Mouse (Mus musculus): ENCODE measurements around the gene Tspear.

The Tspear gene

DNA sequence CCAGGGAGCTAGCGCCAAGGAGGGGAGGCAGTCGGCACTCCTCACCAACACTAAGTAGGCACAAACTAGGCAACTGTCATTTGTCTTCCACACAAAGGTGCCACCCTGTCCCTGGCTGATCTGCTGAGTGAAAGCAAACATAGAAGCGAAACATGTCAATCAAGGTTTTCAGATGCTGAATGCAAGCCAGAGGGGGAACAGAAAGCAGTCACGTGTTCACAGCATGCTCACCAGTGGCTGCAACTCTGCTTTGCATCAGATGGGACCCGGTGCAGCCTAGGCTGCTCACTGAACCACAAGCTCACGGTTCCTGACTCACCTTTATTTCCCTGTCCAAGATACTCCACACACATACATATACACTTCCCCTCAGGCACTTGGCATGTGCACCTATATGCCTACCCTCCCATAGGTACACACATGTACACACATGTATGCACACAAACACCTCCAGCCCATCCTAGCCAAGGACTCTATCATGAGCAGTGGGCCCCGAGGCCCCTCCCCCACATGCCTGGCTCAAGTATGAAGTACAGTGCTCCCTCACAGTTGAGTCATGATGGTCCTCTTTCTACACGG is 204.7 kb downstream of the Tspear start:
- ChIA-PET POLR2A (no interaction called here), CTCF (interaction anchor here in 1 of 4 experiments (1.2 kb wide), 1 partner anchor 12 kb away, joined by 3 read pairs; no protein-coding TSS in a partner anchor)

DNA sequence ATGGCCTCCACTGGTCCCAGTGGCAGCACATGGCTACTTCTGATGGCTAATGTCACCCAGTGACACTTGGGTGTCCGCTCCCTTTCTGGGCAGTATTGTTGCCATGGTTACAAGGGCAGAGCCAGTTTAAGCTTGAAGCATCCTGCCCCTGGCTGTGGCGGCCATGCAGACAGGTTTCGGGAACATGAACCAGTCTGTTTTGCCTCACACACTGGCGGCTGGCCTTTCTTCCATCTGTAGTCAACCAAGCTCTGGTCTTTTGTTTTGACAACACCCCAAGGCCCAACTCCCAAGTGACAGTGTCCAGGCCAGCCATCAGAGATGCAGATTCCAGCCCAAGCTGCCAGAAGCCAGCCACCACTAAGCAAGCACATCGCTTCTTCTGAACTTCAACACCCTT is 209.2 kb downstream of the Tspear start:
- ChIA-PET POLR2A (interaction anchor here in 1 of 4 experiments (1.4 kb wide), 1 partner anchor 23 kb away, joined by 3 read pairs; no protein-coding TSS in a partner anchor), CTCF (no interaction called here)

DNA sequence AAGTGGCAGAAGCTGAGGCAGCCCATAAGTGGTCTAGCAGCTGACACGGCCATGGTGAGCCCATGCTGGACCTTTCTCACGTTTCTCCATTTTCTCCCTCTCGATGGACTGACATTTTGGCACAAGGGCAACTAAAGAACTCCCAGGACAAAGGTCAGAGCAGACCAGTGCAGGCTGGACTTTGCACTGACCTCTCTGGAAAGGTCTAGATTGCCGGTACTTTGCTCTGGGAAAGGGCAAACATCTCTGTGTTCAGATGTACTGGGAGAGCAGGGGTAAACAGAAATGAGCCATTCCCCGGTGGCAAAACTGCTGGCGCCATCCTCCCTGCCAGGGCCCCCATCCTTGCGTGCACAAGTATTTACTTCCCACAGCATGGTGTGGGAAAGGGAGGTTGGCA is 213.8 kb downstream of the Tspear start:
- POLR2A ChIA-PET, result interaction anchor here in 1 of 4 experiments (1.6 kb wide), 1 partner anchor 36 kb away, joined by 4 read pairs; no protein-coding TSS in a partner anchor

DNA sequence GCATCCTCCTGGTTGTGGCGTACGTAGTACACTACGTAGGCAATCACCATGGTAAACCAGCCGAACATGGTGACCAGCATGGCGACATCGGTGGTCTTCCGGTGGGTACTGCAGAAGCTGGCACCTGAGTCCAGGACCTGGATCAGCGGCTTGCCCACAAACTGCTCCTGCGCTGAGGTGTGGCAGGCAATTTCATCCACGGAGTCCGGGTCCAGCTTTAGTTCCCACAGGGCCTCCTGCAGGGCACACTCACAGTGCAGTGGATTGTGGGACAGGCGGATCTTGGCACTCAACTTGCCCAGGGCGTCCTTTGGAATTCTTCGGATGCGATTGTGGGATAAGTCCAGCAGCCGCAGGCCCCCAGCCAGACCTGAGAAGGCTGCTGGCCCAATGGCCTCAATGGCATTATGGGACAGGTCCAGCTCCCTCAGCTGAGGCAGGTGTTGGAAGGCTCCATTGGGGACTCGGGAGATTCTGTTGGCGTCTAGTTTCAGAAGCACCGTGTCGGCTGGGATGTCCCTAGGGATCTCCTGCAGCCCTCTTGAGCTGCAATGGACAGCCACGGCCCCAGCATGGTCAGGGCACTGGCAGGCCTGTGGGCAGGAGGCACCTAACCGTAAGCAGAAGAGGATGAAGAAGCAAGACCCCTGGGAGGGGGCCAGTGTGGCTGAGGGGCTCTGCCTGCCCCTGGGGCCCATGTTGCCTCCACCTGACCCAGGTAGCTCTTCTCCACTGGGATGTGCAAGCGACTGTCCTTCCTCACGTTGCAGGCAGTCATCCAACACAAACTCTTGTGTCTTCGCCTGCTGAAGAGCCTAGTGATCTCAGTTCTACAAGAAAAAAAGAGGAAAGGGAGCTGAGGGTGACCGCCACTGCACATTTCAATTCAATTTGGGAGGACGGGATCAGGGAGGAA is 214.8 kb downstream of the Tspear start:
- POLR2A ChIA-PET, result interaction anchor here in 3 of 4 experiments (0.5 to 2.3 kb wide), 12 partner anchors 15 to 328 kb away, joined by 3 to 12 read pairs (median 4); partner anchors contain the start of genes Pfkl (in 2 of the 3), Icosl (in 1 of the 3) and Krtap10-10 (in 1 of the 3)
- CTCF ChIA-PET, result interaction anchor here (0.7 to 1.8 kb wide), 9 partner anchors 19 to 108 kb away, joined by 3 to 5 read pairs (median 3); partner anchors contain the start of gene Pfkl (in 1 of the 4)

More for the DNA sequence above, 213.8 kb downstream of the Tspear start:
- CTCF ChIA-PET, result interaction anchor here in 1 of 4 experiments (0.7 kb wide), 1 partner anchor 13 kb away, joined by 4 read pairs; no protein-coding TSS in a partner anchor

DNA sequence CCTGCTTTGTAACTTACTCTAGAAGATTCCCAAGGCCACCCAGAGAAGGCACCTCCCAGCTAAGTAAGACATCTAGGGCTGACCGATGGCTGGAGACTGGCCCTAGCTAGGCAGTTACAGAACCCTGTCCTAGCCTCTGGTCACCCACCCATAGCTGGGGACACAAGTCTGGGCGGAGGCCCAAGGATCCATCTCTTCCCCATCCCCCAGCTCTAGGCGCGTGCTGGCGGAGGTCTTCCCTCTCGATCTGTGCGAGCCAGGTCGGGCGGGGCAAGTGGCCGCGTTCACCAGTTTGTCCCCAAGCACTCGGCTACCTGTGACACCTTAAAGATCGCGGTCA is 215.5 kb downstream of the Tspear start:
- ChIA-PET CTCF (interaction anchor here (0.6 to 1.8 kb wide), 11 partner anchors 19 to 312 kb away, joined by 3 to 5 read pairs (median 3); partner anchors contain the start of gene Pfkl (in 1 of the 4)), POLR2A (interaction anchor here in 3 of 4 experiments (0.5 to 2.3 kb wide), 20 partner anchors 11 to 329 kb away, joined by 3 to 12 read pairs (median 4); partner anchors contain the start of genes Pfkl (in 2 of the 3), Gm3285 (in 1 of the 3) and Krtap10-10 (in 1 of the 3))

DNA sequence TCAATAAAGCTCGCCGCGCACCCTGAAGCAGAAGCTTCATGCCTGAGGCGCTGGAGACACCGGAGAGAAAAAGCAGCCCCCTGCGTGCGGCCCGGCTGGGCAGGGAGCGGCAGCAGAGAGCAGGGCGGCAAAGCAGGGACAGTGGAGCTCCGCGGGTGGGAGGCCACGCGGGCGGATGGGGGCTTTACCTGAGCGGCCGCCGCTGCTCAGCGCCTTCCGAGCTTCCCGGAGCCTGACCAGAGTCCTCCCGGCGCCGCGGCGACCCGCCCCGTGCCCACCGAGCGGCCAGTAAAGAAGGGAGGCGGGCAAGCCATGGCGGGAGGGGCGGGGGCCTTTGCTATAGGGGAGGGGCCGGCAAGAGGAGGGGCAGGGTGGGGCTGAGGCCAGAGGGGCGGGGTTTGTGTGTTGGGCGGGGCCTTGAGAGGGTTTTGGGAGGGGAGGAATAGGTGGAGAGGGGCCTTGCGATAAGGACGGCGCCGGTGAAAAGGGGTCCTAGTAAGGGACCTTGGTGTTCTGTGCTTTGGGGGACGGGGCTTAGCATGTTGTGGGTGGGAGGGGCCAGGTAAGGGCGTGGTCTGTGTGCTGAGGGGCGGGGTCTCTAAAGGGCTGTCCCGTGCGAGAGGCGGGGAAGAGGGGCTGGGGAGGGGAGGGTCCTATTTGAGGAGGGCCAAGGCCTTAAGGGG is 216.0 kb downstream of the Tspear start, which contains the start of gene Lrrc3:
Gene Lrrc3, minus strand, starts transcription at position 326 of the 683 bp plus-strand sequence.
- POLR2A ChIA-PET, result interaction anchor here in 3 of 4 experiments (0.5 to 2.3 kb wide), 25 partner anchors 10 to 460 kb away, joined by 3 to 12 read pairs (median 4); partner anchors contain the start of genes Pfkl (in 2 of the 3), Gm3285 (in 1 of the 3) and Krtap10-10 (in 1 of the 3)

DNA sequence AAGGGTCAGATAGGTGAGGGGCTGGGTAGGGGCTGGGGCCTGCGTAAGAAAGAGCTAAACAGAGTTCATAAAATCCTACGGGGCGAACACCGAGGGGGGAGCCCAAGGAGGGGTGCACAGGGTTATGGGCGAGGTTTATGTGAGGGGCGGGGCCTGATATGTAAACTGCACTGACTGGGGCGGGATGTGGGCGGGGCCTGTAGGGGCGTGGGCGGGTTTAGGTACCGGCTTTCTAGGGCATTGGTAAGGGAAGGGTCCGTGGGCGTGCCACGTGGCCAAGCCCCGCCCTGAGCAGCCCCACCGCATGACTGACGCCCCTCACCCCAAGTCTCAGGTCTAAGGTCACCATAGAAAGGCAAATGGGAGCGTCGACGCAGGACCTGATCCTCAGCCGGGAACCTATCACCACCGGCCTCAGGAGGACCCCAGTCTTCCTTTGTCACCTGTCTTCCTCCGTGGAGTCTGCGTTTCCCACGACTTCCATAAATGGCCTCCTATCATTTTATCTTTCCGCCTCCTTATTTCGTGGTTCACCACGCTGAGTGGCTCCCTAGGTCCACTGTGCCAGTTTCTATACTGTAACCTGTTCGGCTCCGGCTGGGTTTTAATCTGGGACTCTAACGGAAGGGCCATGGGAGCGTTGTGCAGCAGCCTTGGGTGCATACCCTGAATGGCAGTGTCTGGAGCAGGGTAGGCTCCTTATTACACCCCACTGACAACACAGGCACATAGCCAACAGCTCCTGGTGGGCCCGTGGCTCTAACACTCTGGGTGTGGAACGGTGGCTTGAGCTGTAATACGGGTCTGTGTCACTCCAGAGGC is 216.7 kb downstream of the Tspear start:
- POLR2A ChIA-PET, result interaction anchor here in 3 of 4 experiments (0.6 to 2.3 kb wide), 11 partner anchors 10 to 461 kb away, joined by 3 to 12 read pairs (median 4); partner anchors contain the start of genes Gm3285 (in 1 of the 3) and Pfkl (in 1 of the 3)
- CTCF ChIA-PET, result interaction anchor here in 1 of 4 experiments (0.5 kb wide), 1 partner anchor 20 kb away, joined by 5 read pairs; no protein-coding TSS in a partner anchor

More for the DNA sequence above, 216.0 kb downstream of the Tspear start, which contains the start of gene Lrrc3:
- CTCF ChIA-PET, result interaction anchor here (0.6 to 1.8 kb wide), 10 partner anchors 20 to 312 kb away, joined by 3 to 5 read pairs (median 4); partner anchors contain the start of gene Pfkl (in 1 of the 4)

DNA sequence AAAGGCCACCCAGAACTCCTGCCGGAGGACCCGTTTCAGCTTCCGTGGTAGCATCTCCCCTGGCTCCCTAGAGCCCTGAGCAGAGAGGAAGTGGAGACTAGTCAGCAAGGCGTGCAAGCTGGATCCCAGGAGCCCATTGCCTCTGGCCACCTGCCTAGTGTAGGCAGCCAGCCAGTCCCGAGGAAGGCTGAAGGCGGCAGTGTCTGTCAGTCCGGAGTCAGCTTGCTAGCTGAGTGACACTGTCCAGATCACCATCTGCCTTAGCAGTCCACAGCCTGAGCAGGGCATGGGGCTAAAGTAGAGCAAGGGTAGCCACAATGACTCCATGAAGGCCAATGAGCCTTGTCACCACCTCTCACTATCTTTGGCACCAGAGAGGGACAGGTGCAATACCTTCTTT is 226.2 kb downstream of the Tspear start:
- ChIA-PET POLR2A (interaction anchor here in 1 of 4 experiments (1.0 kb wide), 1 partner anchor 10 kb away, joined by 6 read pairs; the partner anchor contains the start of gene Lrrc3), CTCF (no interaction called here)

DNA sequence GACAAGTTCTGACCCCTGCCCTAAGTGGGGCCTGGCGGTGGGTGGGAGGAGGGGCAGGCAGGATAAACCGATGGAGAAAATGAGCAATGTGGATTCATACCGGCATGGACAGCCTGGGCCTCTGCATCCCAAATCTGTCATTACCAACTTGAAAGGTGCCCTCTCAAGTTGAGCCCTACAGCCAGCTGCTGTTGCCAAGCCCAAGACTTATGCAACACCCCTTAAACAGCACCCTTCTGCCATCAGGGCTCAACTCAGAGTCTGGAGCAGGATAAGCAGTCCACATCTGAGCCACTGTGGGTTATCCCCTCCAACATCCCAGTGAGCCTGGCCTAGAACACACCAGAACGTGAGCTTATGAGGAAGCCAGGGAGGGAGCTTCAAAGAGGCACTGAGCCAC is 226.9 kb downstream of the Tspear start:
- ChIA-PET POLR2A (interaction anchor here in 1 of 4 experiments (1.0 kb wide), 1 partner anchor 11 kb away, joined by 6 read pairs; the partner anchor contains the start of gene Lrrc3), CTCF (interaction anchor here in 2 of 4 experiments (0.5 to 0.6 kb wide), 2 partner anchors 14 to 229 kb away, joined by 3 to 4 read pairs; no protein-coding TSS in a partner anchor)

DNA sequence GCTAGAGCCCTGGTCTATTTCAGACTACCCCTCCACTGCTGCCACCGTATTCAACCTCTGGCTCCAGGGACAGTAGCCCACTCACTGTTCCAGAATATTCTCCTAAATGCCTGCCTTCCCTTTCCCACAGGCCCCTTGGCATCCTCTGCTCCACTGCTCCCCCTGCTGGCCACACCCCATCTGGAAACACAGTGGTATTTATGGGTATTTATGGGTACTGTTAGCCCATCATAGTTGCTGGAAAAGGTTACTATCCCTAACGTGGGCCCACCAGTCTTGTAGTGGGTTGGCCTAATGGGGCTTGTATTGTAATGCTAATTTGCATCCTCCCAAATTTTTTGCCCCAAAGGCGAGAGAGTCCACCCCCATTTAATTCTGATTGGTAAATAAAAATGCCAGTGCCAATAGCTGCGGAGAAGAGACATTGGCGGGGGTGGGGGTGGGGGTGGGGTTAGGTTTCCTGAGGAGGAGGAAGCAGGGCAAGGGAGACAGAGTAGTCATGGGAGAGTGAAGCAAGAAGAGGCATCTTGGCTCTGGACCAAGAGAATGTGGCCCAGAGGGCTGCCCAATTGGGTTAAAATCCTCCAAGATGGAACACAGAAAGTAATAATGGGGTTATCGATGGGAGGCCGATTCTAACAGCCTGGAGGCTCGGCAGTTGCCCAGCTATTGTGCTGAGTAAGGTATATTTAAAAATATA is 230.4 kb downstream of the Tspear start:
- POLR2A ChIA-PET, result interaction anchor here in 1 of 4 experiments (0.6 kb wide), 1 partner anchor 17 kb away, joined by 6 read pairs; no protein-coding TSS in a partner anchor
- CTCF ChIA-PET, result interaction anchor here in 3 of 4 experiments (0.6 to 0.9 kb wide), 4 partner anchors 12 to 658 kb away, joined by 3 to 4 read pairs (median 3); partner anchors contain the start of gene Pofut2 (in 1 of the 3)

DNA sequence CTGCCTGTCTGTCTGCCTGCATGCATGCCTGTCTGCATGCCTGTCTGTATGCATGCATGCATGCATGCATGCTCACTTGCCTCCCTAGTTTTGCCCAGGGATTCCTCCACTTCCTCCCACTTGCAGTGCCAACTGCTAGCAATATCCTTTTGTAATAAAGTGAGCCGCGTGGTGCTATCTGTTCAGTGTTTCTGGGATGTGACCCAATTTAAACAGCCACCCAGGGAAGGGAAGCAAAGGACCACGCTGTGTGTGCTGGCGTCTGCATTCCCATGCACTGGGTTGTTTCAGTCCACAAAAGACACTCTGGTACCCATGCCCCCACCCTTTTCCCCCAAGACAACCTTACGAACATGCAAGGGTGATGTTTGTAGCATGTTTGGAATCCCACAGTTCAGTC is 234.6 kb downstream of the Tspear start:
- CTCF ChIA-PET, result no interaction called here
- POLR2A ChIA-PET, result no interaction called here

DNA sequence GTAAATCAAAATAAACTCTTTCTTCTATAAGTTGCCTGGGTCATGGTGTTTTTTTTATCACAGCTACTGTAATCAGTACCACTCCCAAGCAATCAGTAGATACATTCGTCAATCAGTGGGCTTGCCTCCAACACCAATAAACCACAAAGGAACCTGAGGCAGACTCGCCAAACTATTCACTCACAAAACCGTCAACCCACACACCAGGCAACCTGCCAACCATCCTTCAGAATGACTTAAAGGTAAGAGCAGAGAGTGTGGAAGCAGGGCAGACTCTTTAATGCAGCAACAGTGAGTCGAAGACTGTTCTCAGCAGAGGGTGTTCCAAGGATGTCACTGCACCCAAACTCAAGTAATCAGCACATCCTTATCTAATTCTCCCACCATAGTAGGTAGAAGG is 236.3 kb downstream of the Tspear start:
- ChIA-PET CTCF (no interaction called here), POLR2A (no interaction called here)

DNA sequence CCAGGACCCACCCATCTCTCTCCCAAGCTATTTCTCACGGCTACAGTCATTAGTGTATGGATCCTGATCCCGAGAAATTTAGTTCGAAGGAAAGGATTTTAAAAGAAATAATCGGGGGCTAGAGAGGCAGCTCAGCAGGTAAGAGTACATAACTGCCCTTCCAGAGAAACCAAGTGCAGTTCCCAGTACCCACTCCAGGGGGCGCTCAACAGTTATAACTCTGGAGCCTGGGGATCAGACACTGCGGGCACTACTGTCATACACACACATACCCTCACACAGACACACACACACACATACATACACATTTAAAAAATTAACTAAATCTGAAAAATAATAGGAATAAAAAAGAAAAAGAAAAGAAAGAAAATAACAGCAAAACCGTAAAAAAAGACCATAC is 239.8 kb downstream of the Tspear start:
- POLR2A ChIA-PET, result interaction anchor here in 1 of 4 experiments (0.6 kb wide), 1 partner anchor 109 kb away, joined by 3 read pairs; no protein-coding TSS in a partner anchor
- CTCF ChIA-PET, result interaction anchor here (0.6 to 1.8 kb wide), 24 partner anchors 9 to 1852 kb away, joined by 3 to 9 read pairs (median 4); partner anchors contain the start of gene Lrrc3 (in 1 of the 4)

DNA sequence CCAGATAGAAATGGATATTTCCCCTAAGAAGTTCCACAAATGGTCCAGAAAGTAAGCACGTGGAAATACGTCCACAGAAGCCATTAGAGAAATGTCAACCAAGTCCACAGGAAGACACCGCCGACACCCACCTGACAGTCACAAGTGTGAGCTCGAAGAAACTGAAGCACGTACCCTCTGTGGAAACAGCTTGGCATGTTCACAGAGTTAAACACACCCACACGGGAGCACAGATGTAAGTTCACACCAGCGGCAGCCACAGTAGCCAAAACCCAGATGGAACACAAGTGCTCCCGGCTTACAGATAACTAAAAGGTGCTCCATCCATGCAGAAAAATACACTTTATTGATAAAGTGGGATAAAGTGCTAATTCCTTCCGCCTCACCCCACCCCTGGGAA is 241.0 kb downstream of the Tspear start:
- ChIA-PET CTCF (interaction anchor here in 3 of 4 experiments (0.6 to 1.8 kb wide), 4 partner anchors 8 to 1680 kb away, joined by 3 to 8 read pairs (median 4); partner anchors contain the start of gene Lrrc3 (in 1 of the 3)), POLR2A (no interaction called here)

Data from embryonic stem cell, embryonic (primary cell).